Mouse (Mus musculus): ENCODE data around the gene Zbtb3.

The Zbtb3 gene

GRCm38 (mm10) chr19:8839103-8839907, 37.0 kb downstream of the Zbtb3 start, which contains the start of gene Gng3:
Gng3 (minus strand) TSS chr19:8839194.
- in situ Hi-C loops (cut with MboI, MseI): loop anchor here in 1 of 2 experiments (5.0 to 25.0 kb wide), 2 partner anchors 33 to 1023 kb away; partner anchors contain the start of gene Ubxn1

- in situ Hi-C loops (cut with MboI, MseI): loop anchor here in 1 of 2 experiments (5.0 to 25.0 kb wide), 2 partner anchors 32 to 1022 kb away; partner anchors contain the start of gene Ubxn1
Measured at GRCm38 (mm10) chr19:8839908-8840791, 37.8 kb downstream of the Zbtb3 start.

DNA sequence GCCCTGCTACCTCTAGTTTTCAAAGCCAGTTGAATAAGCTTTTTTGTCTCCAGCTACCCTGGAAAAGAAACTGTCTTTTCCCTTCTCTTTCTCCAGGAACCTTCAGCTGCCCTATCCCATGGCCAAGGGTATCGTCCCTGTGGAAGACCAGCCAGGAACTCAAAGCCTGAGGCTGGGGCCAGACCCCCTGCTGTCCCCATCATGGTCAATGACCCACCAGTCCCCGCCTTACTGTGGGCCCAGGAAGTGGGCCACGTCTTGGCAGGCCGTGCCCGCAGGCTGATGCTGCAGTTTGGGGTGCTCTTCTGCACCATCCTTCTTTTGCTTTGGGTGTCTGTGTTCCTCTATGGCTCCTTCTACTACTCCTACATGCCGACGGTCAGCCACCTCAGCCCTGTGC, 38.7 kb downstream of the Zbtb3 start:
- in situ Hi-C loops (cut with MboI, MseI): loop anchor here in 1 of 2 experiments (25.0 kb wide), 1 partner anchor 1021 kb away; no protein-coding TSS in a partner anchor

DNA sequence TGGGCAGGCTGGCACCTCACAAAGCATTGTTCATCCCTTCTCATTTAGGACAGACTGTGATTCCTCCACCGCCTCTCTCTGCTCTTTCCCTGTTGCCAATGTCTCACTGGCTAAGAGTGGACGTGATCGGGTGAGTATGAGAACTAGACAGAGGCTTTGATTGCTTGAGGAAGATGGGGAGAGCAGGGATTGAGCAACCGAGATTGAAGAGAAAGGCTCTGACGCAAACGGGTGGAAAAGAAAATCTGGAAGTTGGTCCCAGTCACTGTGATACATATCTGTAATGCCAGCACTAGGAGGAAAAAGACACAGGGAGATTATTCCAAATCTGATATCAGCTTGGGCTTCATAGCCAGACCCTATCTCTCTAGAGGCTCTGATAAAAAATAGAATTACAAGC, 40.6 kb downstream of the Zbtb3 start:
- in situ Hi-C loops (cut with MboI, MseI): loop anchor here in 1 of 2 experiments (25.0 kb wide), 1 partner anchor 1019 kb away; no protein-coding TSS in a partner anchor

- in situ Hi-C loops (cut with MboI, MseI): loop anchor here (5.0 to 25.0 kb wide), 3 partner anchors 253 to 1018 kb away; no protein-coding TSS in a partner anchor
Measured at GRCm38 (mm10) chr19:8844371-8845129, 42.2 kb downstream of the Zbtb3 start.

DNA sequence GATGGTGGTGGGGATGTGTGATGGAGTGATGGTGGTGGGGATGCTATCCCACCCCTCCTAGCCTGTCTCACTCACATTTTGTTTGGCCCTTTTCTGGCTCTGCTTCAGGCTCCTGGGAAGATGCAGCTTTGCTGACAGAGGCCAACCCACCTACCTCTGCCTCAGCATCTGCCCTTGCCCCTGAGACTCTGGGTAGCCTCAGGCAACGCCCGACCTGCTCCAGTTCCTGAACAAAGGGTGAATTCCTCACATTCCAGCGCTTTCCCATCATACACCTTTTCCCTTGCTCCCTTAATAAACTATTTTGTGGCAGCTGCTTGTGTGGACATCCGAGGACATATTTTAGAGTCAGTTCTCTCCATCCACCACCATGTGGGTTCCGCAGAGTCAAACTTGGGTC, 46.0 kb downstream of the Zbtb3 start:
- in situ Hi-C loops (cut with MboI, MseI): loop anchor here (5.0 to 25.0 kb wide), 3 partner anchors 249 to 1014 kb away; no protein-coding TSS in a partner anchor

GRCm38 (mm10) chr19:8850402-8850901, 48.1 kb downstream of the Zbtb3 start, which contains the start of gene Lrrn4cl:
Lrrn4cl (plus strand) TSS chr19:8850768.
- in situ Hi-C loops (cut with MboI, MseI): loop anchor here (10.0 to 25.0 kb wide), 3 partner anchors 263 to 1534 kb away; partner anchors contain the start of genes Scgb2a2 (in 1 of the 2), Slc22a8 (in 1 of the 2) and Syt7 (in 1 of the 2)

DNA sequence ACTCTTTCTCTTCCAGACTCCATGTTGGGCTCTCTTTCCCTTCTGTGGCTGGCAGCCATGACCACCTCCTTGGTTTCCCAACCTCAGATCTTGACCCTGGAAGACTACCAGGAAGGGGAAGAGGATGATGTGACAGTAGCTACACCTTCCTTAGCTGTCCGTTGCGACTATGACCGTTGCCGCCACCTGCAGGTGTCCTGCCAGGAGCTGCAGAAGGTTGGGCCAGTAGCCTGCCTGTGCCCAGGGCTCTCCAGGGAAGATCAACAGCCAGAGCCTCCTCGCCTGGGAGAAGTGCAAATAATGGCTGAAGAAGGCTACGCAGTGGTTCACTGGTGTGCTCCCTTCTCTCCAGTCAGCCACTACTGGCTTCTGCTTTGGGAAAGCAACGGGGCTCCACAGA, 49.3 kb downstream of the Zbtb3 start:
- in situ Hi-C loops (cut with MboI, MseI): loop anchor here (10.0 to 25.0 kb wide), 3 partner anchors 264 to 1533 kb away; partner anchors contain the start of genes Scgb2a2 (in 1 of the 2), Slc22a8 (in 1 of the 2) and Syt7 (in 1 of the 2)

DNA sequence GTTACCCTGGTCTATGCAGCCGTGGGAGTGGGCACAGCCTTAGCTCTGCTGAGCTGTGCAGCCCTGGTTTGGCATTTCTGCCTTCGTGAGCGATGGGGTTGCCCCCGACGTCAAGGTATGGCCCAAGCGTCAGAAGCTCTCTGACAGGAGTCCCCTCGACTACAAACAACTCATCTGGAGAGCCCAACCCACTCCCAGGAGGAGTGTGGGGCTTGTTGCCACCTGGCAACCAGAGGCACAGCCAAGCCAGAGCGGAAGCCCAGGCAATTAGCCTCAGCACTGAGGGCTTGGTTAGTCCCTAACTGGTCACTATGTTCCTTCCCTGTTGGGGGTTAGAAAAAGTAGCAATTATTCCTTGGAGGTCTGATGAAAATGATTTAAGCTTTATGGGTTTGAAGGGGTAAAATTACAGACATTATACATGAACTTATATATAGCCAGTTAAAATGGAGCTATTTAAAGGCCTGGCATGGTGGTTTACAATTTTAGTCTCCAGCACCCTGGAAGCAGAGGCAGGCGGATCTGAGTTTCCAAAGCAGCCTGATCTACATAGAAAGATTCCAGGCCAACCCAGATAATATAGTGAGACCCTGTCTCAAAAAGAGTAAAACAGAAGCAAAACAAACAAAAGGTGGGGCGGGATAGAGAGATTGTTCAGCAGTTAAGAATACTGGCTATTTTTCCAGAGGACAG, 50.0 kb downstream of the Zbtb3 start:
- in situ Hi-C loops (cut with MboI, MseI): loop anchor here (10.0 to 25.0 kb wide), 3 partner anchors 265 to 1532 kb away; partner anchors contain the start of genes Scgb2a2 (in 1 of the 2), Slc22a8 (in 1 of the 2) and Syt7 (in 1 of the 2)

GRCm38 (mm10) chr19:8853117-8853516, 50.8 kb downstream of the Zbtb3 start:
- in situ Hi-C loops (cut with MboI, MseI): loop anchor here (10.0 to 25.0 kb wide), 3 partner anchors 266 to 1532 kb away; partner anchors contain the start of genes Scgb2a2 (in 1 of the 2), Slc22a8 (in 1 of the 2) and Syt7 (in 1 of the 2)

Measured in T-helper 17 cell (primary cell).